Mouse (Mus musculus) T-helper 1 cell (primary cell): ENCODE data around the gene Sema3b.

Experiments
- in situ Hi-C: fragments of 300-600 bp; cut with MboI, MseI; formaldehyde crosslinking; loops from one replicate; pipeline ENCODE4 v1.15.1; 2025; ENCODE audit warnings: high pct_unique_total_duplicates

Gene Sema3b

DNA sequence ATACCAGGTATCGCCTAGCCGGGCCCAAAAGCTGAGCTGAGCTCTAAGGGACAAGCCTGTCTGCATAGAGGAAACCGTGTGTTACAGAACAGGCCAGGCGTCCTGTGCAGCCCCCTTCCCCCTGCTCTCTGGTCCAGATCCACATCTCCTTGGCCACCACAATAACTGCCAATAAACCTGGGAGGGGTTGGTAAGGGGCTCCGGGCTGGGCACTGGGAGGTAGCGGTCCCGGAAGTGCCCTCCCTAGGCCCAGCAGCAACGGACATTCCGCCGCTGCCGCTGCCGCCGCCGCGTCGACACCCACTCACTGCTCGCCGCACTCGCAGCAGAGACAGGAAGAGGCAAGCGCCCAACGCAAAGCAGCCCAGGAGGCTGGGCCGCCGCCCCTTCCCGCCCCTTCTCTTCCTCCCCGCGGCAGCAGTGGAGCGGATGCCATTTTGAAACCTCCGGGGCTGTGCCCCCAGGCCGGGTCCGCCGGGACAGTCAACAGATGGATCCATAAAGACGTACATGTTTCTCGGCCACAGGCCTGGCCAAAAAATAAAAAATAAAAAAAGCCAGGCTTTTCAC lies 24.1 kb upstream of the Sema3b start:
- in situ Hi-C loops, result no loop called here

DNA sequence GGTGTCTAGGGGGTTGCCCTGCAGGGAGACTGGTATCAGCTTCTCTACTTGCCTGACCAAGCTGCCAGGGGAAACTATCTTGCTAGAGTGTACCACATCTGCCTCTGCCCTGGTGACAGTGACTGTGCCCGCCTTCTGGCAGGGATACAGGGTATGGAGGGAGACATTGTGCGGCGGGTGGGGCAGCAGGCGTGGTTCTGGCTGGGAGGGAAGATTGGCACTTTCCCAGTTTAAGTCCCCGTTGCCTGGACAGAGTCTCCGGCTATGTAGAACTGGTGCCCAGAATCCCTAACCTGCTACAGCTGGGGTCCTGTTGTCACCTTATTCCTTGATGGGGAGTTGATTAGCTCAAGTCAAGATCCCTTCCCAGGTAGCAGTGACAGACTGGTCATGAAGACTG lies 23.4 kb upstream of the Sema3b start:
- in situ Hi-C loops, result no loop called here

DNA sequence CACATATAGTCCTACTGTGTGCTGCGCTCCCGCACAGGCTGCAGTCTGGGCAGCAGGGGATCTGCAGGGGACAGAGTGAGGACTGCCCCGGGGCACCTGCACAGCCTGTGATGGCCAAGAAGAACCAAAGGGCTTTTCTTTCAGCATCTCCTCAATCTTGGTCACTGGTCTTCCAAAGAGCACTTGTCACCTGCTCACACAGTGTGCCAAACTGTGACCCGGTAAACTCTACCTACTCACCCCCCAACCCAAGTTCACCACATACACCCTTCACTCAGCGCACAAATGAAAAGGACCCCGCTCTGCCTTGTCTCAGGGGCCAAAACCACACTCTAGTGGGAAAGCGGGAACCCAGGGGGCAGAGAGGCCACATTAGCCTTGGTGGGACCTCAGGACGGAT lies 22.8 kb upstream of the Sema3b start:
- in situ Hi-C loops, result no loop called here

- in situ Hi-C loops, result no loop called here
Observed at GRCm38 (mm10) chr9:107631311-107631826, 22.3 kb upstream of the Sema3b start.

DNA sequence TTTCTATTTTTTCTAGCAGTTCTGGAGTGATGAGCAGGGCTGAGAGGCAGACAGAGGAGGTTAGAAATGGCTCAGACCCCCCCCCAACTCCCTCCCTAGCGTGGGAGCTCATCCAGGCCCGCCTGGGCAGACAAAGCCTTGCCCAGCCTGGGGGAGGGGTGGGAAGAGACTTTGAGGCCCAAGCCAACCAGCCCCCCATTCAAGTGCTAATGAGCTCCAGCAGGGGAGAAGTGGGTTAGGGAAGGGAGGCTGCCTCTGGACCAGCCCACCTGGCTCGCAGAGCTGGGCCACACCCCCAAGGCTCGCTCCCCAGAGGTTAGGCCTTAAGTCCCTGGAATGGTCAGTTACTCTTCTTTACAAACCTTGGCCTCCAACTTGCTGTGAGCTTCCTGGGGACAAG lies 21.5 kb upstream of the Sema3b start:
- in situ Hi-C loops, result no loop called here

DNA sequence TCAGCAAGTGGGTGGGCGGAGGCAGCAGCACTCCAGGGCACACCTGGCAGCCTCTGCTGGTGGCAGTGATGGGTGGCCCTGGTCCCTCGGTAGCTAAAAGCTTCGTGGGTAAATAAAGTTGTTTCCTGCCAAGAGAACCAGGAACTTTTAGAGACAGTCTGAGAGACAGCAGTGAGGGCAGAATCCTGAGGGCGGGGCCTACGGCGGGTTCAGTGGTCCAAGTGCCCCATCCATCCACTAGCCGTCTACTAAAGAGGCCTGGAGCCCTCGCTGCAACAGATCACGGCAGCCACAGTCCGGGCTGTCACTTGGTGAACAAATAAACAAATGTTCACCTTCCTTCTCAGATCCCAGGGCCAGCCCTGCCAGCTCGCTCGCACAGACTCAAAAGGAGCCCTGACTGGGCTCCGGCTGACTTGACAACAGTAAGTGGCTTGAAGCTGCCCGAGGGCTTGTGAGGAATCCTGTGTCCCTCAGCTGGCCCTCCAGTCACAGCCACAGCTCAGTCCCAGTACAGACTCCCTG lies 20.9 kb upstream of the Sema3b start:
- in situ Hi-C loops, result no loop called here

DNA sequence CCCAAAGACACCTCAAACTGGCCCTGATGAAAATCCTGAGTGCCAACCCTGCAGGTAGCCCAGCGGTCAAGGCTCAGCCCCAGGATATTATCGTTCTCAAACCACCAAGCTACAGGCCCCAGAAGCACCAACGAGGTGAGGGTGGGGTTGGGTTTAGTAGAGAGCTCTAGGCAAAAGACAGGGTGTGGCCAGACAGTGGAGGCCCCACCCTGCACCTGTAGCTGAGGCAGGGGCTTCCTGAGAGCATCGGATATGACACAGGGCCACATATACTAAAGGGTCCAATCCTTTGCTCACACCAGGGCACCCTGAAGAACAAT lies 20.3 kb upstream of the Sema3b start:
- in situ Hi-C loops, result no loop called here

DNA sequence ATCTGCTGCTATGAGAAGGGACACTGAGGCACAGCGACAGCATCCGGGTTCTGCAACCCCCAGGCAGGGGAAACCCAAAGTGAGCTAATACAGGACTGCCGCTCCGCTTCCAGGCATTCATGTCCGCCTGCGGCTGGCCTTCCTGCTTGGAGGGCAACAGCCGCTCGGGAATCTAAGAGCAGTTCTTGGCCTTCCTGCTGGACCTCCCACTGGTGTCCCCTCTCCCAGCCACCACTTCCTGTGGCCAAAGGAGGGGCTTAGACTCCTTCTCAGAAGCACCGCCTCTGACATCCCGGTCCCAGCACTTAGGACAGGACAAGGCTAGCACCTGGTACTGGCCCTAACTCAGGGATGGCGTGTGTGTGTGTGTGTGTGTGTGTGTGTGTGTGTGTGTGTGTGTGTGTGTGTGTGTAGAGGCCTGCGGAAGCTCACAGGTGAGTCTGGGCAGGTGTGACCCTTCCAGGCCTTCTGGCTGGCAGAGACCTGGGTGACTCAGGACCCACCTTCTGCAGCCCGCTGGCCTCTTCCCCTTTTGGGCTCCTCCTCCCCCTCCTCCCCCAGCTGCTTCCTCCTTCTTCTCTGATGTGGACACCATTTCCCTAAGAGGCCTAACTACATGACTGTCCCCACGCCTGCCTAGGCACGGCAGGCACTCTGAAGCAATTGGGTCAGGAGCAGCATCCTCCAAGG lies 19.8 kb upstream of the Sema3b start:
- in situ Hi-C loops, result no loop called here

DNA sequence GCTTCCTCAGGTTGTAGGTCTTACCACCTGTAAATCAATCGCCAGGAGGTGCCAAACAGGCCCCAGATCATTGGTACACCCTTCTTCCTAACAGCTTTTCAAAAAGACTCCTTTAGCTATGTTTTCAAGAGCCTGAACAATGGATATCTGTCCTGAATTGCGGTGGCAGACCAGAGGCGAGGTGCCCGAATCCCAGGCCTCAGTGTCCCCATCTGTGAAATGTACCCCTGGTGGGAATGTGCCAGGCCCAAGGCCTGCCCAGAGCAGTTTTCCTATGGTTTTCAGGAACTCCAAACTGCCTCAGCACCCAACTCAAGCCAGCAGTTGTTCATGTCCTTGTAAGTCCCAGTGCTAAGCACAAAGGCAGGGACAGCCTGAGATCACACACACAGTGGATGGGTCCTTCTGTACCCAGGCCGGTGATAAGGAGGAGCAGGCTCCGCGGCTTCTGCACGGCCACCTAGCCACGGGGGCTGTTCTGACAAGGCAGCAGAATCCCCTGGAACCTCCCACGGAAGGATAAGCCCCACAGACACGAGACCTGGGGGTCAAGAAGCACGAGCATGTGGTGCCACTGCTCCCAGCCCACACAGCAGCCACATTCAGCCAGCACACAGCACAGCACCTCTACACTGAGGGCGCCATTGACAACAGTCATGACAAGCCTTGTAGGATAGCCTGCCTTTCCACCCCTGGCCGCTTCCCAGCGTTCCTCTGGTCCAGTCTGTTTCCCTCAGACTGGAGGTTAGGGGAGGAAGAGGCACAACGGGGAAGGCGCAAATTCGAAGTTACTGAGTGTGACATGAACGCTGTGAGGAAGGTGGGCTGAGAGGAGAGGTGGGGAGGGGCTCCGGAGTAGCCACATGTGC lies 18.6 kb upstream of the Sema3b start:
- in situ Hi-C loops, result no loop called here

DNA sequence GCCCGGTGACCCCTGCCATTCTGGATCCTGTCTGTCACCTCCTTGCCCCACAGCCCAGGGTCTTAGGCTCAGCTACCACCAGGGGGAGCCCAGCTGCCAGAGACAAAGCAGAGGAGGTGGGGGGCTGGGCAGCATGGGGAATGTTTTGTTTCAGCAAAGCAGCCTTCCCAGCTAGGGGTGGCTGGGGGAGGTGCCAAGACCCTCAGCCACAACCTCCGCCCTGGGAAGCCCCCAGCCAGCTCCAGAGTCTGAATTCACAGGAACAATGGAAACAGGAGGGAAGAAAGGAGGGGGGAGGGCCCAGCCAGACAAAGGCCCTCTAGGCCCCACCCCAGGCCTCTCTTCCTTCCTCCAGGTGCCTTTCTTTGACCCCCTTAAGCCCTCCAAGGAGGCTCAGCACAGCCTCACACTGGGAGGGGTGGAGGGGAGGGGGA lies 17.8 kb upstream of the Sema3b start:
- in situ Hi-C loops, result no loop called here

DNA sequence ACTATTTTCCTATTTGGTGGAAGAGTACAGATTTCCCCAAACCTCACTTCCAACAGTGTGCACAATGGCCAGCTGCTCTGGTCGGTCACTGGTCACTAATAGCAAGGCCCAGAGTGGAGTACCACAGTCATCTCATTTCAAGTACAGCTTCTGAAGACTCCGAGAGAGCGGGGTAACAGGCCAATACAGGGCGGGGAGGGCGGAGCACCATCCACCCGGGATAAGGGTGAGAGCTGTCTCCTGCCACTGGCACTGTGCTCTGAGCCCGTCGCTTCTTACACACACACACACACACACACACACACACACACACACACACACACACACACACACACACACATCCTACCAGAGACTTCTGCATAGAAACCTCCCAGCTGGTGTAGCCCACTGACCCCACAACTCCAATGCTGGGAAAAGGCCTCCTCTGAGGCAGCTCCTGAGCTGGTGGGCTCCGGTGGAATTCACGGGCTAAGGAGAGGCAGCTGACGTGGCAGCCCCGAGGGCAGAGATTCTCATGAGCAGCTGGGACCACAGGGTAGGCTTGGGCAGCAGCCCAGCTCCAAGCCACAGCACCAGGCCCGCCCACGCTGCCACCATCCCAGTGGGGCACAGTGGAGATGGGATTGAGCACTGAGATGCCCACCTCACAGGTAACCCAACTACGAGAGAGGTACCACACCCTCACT lies 17.3 kb upstream of the Sema3b start:
- in situ Hi-C loops, result no loop called here

- in situ Hi-C loops, result no loop called here
Observed at GRCm38 (mm10) chr9:107625351-107626128, 16.5 kb upstream of the Sema3b start.

DNA sequence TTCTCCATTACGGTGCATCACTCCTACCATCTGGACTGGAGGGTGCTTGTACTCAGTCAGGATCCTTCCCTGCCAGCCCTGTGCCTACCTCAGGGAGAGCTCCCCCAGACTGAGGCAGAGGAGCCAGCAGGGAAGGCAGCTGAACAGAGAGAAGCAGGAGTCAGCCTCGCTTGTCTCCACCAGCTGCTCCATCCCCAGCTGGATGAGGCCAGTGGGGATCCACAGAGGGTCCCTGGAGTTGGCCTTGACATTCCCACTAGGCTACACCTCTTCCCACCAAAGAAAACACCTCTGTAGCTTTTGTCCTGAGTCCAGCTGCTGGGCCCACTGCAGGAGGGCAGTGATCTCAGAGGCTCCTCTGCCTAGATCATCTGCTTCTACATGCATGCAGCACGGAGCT lies 15.9 kb upstream of the Sema3b start:
- in situ Hi-C loops, result no loop called here

DNA sequence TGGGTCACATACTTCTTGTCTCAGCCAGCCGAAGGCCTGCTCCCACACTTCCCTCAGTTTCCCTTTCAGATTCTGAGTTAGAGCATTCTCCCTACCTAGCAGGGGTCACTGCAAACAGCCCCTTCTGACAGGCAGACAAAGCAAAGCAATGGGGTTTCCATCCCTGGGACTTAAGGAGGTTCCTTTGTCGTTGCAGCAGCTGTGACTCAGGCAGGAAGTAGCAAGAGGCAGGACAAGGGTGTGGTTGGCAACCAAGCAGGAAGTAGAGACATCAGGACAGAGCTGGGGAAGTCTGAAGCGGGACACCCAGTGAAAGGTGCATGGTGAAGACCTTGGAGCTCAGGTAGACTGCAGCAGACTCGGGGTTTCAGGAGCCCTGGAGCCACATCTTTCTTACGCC lies 15.5 kb upstream of the Sema3b start:
- in situ Hi-C loops, result no loop called here

- in situ Hi-C loops, result no loop called here
Observed at GRCm38 (mm10) chr9:107620954-107621353, 11.9 kb upstream of the Sema3b start.

DNA sequence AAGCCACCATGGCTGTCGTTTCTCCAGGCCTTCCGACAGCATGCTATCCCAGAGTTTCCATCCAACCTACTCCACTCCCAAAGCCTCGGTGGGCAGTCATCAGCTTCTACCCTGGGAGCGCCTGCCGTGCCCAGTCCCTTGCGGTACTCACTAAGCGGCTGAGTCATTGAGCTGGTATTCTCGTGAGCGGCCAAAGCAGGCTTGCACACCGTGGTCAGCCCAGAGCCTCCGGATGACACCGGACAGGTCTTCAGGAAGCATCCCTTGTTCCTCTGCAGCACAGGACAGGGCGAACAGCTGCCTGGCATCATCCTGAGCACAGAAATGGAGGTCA lies 10.5 kb upstream of the Sema3b start:
- in situ Hi-C loops, result no loop called here

DNA sequence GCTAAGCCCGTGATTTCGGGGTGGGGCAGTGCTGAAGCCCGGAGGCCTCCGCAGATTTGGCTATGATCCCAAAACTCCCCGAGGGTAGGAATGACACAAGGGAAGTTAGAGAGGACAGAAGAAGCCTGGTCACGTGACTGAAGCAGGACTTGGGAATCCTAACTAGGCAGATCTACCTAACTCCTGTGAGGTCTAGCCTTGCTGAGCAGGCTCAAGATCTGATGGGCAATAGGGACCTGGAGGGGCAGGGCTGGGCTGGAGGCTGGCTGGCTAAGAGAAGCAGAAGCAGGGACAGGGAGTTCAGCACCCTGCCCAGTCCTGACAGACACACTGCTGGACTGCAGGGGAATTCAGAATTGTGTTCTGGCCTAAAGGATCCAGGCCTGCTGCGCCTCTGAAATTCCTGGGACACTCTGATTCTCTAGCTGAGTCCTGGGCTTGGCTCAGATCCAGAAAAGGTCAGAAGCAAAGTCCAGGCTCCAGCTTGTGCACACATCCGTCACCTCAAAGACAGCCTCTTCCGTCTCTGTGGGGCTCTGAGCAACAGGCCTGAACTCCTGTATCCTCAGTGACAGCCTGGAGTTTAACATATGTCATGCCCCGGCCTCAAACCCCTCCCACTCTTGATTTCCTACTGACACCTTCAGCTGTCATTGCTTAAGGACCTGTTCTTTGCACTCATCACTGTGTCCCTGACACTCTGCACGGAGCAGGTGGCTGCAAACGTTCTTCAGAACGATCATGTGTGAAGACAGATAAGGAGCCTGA lies 9.9 kb upstream of the Sema3b start:
- in situ Hi-C loops, result no loop called here

DNA sequence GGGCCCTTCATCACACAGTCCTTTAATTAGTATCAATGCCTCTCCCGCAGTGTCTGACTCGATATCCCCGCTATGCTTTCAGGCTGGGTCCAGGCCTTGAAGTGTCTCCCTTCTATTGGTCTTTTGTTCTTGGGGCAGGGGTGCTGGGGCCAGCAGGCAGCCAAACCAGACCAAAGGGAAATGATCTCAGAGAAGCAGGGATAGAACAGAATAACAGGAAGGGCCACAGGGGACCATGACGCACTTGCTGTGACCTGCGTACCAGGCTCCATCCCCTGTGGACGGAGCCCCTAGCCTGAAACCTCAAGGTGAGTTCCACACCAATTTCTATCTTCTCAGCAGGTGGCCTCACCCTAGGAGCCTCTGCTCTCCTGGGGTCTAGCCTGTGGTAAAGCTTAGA lies 9.1 kb upstream of the Sema3b start:
- in situ Hi-C loops, result no loop called here

DNA sequence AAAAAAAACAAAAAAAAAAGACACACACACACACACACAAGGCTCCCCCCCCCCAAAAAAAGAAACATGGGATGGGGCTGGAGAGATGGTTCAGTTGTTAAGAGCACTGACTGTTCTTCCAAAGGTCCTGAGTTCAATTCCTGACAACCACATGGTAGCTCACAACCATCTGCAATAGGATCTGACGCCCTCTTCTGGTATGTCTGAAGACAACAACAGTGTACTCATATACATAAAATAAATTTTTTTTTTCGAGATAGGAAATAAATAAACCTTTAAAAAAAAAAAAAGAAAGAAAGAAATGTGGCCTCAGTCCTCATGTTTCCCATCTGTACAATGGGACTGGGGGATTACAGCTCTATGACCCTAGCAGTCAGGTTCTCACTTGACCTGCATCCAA lies 8.4 kb upstream of the Sema3b start:
- in situ Hi-C loops, result no loop called here

DNA sequence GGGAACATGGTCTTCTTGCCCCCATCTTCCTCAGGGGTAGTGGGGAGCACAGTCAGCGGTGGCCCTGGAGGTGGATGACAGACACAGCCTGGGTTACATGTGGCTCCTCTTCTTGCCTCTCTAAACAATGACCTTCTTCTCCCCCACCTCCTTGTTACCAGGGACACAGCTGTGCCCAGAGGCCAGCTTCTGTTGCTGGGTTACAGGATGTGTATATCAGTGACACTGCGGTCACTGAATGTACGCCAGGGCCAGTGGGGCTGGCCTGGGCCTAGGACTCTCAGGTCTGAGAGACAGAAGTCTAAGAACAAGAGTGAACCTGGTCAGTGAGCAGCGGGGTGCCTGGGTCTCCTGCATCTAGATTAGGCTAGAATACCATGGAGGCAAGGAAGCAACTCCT lies 6.0 kb upstream of the Sema3b start:
- in situ Hi-C loops, result no loop called here
